Mouse (Mus musculus): ENCODE measurements around the gene Elavl4. TPM values are rescaled to one million over a fixed set of nuclear protein-coding genes. Genes with fewer than 3 reads are reported as not detected.

The Elavl4 gene
- total RNA-seq (2021), result 1 to 10 TPM; 3.2 to 4.5 TPM
- long read RNA-seq, experiment 1, full-length matches to known transcripts, result 2 of 2 reads
- long read RNA-seq, experiment 1, partial matches to known transcripts, result 0 of 2 reads
- long read RNA-seq, experiment 1, other reads (novel, unspliced or antisense), result 0 of 2 reads
- long read RNA-seq, experiment 2, full-length matches to known transcripts, result 1 of 3 reads
- long read RNA-seq, experiment 2, partial matches to known transcripts, result 2 of 3 reads
- long read RNA-seq, experiment 2, other reads (novel, unspliced or antisense), result 0 of 3 reads

DNA sequence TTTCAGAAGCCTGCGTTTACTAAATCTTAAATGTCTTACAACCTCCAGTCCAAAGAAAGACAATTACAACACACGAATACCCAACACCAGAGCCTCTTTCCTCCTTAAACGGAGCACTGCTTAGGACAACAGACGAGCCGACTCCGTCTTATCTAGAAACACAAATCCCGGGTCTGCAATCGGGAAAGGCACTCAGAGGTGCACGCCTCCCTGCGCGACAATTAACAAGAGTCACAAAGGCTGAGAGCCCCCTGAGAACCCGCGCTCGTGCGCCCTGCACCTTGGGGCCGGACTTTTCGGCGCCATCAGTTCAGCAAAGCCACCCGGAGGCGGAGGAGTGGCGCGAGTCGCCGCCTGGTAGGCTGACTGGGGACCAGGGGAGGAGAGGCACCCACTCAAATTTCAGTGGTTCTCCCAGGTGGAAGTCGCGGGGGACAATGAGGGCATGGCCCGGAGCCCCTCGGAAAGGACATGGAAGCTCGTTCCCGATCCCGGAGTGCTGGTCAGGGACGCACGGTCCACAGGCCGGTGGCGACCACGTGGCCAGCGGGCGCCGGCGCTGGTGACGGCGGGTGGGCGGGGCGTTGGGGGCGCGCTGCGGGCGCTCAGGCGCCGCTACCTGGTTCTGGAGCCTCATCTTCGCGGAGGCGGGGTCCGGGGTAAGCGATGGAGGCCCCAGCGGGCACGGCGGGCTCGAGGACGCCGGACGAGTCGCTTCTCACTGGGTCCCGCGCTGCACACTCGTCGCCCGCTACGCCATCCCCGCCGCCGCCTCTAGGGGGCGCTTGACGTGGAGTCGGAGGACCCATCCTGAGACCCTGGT, at the start of gene Elavl4:
Gene Elavl4 (minus strand): TSS at position 732 of the 823 bp plus-strand sequence.
- peak; percentile 52 to 60 for DNase-seq

GRCm38 (mm10) chr4:110397618-110398045, 45.9 kb upstream of the Elavl4 start, which contains the start of gene Agbl4:
Agbl4 (plus strand) TSS chr4:110397661.
- DNase-seq, result peak; percentile 66 to 75

- DNase-seq, result no peak
Measured at GRCm38 (mm10) chr4:110396221-110396620, 44.5 kb upstream of the Elavl4 start.

DNA sequence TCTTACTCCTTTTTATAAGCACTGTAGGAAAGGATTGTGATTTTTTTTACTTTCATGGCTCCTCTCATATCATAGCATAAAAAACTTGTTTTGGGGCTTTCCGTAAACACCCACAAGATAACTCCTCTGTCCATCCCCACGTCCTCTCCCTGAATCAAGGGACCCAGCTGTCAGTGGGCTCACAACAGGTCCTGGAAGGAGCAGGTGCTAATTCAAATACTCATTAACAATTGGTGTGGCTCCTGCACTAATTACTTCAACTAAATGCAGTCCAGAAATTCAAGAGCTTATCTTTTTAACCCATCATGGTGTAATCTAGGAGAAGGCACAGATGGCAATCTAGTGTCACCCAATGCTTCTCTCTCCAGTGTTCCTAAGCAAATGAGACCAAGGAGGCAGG, 8.9 kb upstream of the Elavl4 start:
- no peak for DNase-seq

DNA sequence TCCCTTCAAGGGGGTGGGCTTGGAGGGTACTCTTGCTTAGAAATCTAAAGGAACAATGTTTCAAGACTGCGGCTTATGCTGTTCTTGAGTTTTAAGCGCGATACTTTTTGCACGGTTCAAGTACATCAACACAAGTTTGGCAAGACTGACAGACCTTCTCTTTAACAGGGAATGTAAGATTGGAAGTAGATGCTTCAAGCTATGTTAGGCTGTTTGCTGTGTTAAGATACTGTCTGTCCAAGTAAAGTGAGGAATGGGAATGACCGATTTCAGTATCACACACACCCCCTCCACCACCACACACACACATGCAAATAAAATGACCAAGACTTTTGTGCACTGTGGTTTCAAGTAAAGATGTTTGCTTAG, 276 bp upstream of the Elavl4 start:
- no peak for DNase-seq

DNA sequence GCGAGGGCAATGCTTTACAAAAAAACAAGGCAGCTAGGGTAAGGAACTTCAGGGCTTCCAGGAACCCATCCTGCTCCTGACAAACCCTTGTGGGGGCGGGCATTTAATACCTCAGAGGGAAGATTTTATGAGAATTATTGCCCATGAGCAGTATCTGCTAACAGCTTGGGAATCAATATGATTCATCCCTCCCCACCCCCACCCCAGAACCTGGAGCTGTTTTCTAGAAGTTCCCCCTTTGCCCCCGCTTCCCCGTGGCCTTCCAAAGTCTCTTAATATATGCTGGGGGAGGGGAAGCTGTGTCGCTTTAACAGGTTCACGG, 892 bp downstream of the Elavl4 start:
- no peak for DNase-seq

DNA sequence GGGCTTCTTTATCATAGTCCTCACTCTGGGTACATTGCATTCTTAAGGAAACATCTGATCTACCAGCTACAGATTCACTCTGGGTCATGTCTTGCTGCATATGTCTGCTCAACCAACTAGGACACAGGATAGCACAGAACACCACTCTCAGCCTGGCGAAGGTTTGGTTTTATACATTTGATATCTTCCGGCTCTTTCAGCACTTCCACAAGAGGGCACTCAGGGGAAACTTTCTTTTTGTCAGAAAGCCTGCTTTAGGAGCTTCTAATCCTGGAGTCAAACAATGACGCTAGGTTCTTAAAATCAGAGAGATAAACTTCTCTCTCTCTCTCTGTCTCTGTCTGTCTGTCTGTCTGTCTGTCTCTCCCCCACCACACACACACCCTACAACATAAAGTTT, 27.8 kb downstream of the Elavl4 start:
- no peak for DNase-seq

DNA sequence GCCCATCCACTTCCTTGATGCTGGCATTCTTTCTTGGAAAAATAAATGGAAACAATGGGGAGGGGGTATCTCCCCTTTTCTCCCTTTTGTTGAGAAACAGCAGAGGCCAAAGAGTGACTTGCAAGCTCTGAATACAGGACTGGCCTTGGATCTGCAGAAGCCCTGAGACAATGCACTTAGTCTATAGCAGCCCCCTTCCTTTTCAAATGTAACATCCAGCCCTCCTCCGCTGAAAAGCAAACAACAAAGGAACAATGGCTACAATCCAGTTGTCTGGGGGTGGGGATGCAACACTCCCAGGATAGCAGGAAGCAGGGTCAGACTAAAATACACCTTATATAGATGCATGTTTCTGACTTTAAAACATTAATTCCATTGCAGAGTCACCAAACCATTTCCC, 39.6 kb downstream of the Elavl4 start:
- no peak for DNase-seq

DNA sequence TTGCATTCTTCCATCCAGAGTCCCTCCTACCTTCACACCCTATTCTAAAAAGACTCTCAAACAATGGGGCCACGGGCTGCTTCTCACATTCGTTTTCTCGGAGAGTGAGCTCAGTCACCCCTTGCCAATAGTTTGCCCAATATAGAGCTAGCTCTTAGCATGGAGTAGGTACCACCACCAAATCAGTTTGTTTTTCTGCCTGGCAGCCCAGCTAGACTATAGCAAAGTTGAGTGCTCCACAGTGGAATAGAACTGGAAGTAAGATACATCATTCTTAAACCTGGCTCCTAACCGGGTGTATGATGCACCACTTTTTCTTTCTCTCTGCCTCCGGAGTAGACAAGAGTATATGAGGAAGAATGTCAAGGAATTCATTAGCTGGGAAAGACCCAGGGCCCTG, 44.7 kb downstream of the Elavl4 start:
- DNase-seq, result no peak

DNA sequence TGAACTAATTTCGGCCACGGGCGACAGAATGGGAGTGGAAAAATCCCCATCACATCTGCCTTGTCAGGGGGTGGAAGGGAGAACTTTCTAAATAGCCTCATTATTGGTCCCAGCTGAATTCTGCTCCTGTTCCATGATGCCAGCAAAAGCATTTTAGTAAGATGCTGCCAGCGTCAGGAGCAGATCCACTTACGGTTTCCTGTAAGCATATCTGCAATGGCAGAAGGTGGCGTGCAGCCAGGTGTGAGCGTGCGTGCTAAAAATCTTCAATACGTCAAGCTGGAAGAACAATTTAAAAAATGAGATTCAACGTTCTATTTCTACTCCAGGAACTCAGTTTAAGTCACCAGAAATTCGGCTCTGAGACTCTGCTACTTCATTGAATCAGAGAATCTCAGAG, 45.1 kb downstream of the Elavl4 start:
- DNase-seq, result no peak

- no peak for DNase-seq
Measured at GRCm38 (mm10) chr4:110295793-110296192, 55.9 kb downstream of the Elavl4 start.

- DNase-seq, result no peak
Measured at GRCm38 (mm10) chr4:110293238-110293637, 58.5 kb downstream of the Elavl4 start.

- no peak for DNase-seq
Measured at GRCm38 (mm10) chr4:110292471-110292870, 59.2 kb downstream of the Elavl4 start.

- DNase-seq, result no peak
Measured at GRCm38 (mm10) chr4:110290544-110291095, 61.1 kb downstream of the Elavl4 start.

- DNase-seq, result no peak
Measured at GRCm38 (mm10) chr4:110290056-110290455, 61.7 kb downstream of the Elavl4 start.

- no peak for DNase-seq
Measured at GRCm38 (mm10) chr4:110287412-110288067, 64.2 kb downstream of the Elavl4 start.

DNA sequence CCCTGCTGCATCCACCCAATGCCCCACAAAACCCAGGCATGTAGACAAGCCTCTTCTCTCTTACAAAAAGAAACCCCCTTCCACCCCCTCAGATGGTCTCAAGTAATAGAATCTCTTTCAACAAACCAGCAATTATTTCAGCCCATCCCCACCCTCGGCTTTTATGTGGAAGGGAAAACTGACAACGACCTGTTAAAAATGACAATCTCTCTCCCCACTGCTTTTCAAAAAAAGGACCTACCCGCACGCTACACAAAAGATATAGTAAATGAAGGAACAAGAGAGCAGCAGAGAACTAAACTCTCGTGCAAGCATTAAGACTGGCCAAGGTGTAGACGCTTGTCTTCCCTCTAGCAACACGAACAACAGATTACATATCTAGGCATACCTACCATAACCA, 64.9 kb downstream of the Elavl4 start:
- no peak for DNase-seq

DNA sequence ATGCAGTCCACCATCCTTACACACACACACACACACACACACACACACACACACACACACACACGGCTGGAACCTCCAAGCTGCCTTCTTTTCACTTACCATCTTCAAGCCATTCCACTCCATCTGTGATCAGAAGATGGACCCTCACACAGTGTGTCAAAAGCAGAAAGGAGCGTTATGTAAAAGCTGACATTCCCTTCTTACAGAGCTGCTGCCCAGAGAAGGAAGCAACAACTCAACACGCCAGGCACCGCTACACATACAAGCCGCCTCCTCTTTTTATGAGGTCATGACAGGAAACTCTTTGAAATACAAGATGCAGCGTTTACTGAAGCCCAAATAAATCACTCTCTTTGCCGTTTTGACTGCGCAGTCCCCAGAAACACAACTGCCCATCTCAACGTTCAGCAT, 65.3 kb downstream of the Elavl4 start:
- DNase-seq, result no peak

DNA sequence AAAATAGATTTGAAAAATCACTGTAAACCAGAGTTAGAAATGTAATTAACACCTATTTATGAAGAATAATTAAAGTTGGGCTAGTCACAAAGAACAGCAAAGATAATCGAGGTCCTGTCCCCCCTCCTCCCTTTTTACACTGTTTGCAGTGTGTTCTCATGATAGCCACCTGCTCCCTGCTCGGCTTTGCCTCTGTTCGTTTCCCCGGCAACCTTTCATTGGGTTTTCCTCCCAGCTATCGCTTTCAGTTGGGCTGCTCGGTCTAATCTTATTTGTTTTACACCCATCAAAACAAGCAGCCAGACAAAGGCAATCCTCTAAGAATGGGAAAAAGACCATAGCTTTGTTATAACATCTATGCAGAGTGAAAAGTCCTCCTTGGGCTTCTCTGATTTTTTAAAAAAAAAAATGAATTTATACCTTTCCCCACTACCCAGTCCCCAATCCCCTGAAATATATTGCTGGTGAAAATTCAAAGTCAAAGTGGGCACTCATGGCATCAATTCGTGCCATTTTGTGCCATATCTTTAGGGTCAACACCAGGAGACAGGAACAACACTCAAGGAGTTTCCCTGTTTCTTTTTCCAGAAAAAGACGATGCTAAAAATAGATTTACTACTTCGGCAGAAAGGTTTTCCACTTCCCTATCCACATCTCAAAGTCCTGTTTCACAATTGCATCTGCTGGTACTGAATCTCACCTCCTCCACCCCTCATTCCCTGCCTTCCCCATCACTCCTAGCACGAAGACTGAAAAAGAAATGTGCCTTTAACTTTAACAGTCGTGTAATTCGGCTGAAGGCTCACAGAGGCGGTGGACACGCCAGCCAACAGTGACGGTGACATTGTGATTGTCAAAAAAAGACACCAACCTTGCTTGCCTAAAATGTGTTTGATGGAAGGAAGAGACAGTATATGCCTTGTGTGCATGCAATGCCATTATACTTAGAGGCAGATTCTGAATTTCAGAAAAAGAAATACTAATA, 66.1 kb downstream of the Elavl4 start:
- DNase-seq, result no peak

DNA sequence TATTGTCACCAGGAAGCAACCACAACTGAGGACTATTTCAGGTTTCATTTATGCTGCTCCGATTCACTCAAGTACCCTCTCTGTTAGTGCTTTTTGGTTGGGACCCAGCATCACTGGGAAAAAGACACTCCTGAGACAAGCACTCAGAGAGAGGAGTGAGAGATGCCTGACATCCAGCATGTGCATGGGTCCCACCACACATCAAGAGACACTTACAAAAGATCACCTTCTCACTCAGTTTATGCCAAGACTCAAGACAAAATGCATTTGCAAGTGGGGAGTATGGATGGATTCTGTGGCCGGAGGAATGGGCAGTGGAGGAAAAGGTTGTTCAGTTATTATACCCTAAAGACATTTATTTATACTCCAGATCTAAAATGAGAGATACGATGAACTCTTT, 67.3 kb downstream of the Elavl4 start:
- no peak for DNase-seq

DNA sequence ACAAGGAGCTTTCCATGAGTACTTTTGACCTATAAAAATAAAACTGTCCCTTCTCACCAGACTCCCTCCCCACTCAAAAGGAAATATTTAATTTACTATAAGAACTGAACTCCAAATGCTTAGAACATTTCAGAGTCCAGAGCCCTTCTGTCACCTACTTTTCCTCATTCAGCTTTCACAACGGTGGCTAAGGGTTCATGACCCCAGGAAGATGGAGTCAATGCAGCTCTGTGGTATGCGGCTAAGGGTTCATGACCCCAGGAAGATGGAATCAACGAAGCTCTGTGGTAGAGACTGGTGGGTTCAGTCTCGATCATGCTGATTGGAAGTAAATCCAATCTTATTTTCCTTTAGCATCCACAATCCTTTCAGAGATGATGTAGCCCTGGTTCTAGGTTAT, 81.7 kb downstream of the Elavl4 start:
- DNase-seq, result no peak

All from adrenal gland, postnatal 36 days (tissue).